Mouse (Mus musculus) cerebellum, adult 2 months (tissue): ENCODE results near the gene Grm6.
A peak's percentile ranks its signal among the peaks of the same experiment; 100 is the strongest.

ENCODE experiments used
- CTCF ChIP-seq: fragments of 200-500 bp; IDR thresholded peaks from 2 replicates; pipeline ENCODE4 v1.5.1; 2011; ENCODE audit warnings: low read depth, mild to moderate bottlenecking, control low read depth, low read length, moderate library complexity, borderline replicate concordance; ENCODE audit not compliant: insufficient read depth
- POLR2A ChIP-seq: fragments of 200-500 bp; IDR thresholded peaks from 2 replicates; pipeline ENCODE4 v1.6.1; 2011; ENCODE audit warnings: low read length, control low read depth, borderline replicate concordance; ENCODE audit not compliant: insufficient read depth

DNA sequence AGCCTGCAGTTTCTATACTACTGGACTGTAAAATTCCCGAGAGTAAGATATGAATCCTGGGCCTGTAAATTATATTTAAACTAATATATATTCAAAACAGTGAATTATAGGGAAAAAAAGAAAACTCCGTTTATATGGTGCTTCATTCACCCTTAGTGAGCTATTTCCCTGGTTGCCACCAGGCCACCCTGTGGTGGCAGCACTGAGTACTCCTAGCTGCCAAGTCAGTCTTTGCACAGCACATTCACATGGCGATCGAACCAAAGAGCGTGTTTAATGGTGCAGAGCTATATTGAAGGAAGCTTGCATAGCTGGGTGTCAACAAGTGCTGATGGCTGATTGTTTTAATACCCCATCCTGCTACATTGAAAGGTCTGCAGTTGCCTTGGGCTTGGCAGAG is 3.4 kb upstream of the Grm6 start:
- peak; percentile 42; the same call in 1 of the 2 replicates for TF ChIP-seq CTCF
- TF ChIP-seq POLR2A, result no peak
